Mouse (Mus musculus) adrenal gland, postnatal 36 days (tissue): ENCODE measurements at regions not wholly inside any gene's neighbourhood (a gene's known extent, or its start where the extent isn't known, plus 50 kb on each side); places are given as distances from the start of the nearest gene placed in this dataset.

Experiments
- DNase-seq, 2 experiments: peaks; one replicate each; pipeline ENCODE4 v3.0.0; 2021; ENCODE audit warnings: mixed read lengths in 1 of 2

- peak in 1 of 2 experiments; percentile 1 for DNase-seq
These were observed 272.9 kb downstream of the Cox7c start for GRCm38 (mm10) chr13:85773848-85774247.

- no peak for DNase-seq
These were observed 275.6 kb downstream of the Cox7c start for GRCm38 (mm10) chr13:85771027-85771681.

- DNase-seq = no peak
These were observed 276.2 kb downstream of the Cox7c start for GRCm38 (mm10) chr13:85770538-85770937.

- DNase-seq = peak in 1 of 2 experiments; percentile 2
These were observed 278.2 kb downstream of the Cox7c start for GRCm38 (mm10) chr13:85768520-85768919.

- no peak for DNase-seq
These were observed 322.1 kb downstream of the Cox7c start for GRCm38 (mm10) chr13:85724616-85725015.

GRCm38 (mm10) chr13:85724105-85724504 is 322.6 kb downstream of the Cox7c start:
- no peak for DNase-seq

- no peak for DNase-seq
These were observed 326.4 kb downstream of the Cox7c start for GRCm38 (mm10) chr13:85720314-85720713.

GRCm38 (mm10) chr13:85715883-85716498 is 330.7 kb downstream of the Cox7c start:
- DNase-seq = no peak

- DNase-seq = no peak
These were observed 354.3 kb downstream of the Cox7c start for GRCm38 (mm10) chr13:85692374-85692773.
